Mouse (Mus musculus) hindbrain, embryonic 16.5 days (tissue): ENCODE measurements at regions not wholly inside any gene's neighbourhood (a gene's known extent, or its start where the extent isn't known, plus 50 kb on each side); places are given as distances from the start of the nearest gene placed in this dataset.

Experiments
- ATAC-seq: fragments of 200-750 bp; cut with Nextera tagmentation; 2 replicates; pipeline ENCODE4 v1.8.0; 2017; ENCODE audit warnings: moderate TSS enrichment, moderate library complexity
- H3K27ac ChIP-seq: fragments of 300-500 bp; sonication (generic); 2 replicates; pipeline ENCODE4 v1.5.1; 2014; ENCODE audit warnings: low read depth, mild to moderate bottlenecking, control low read depth, low read length, moderate library complexity
- H3K27me3 ChIP-seq: fragments of 300-500 bp; sonication (generic); replicated peaks from 2 replicates; pipeline ENCODE4 v1.6.1; 2014; ENCODE audit warnings: low read length; ENCODE audit not compliant: control insufficient read depth, insufficient read depth
- H3K36me3 ChIP-seq: fragments of 300-500 bp; sonication (generic); 2 replicates; pipeline ENCODE4 v1.6.1; 2014; ENCODE audit warnings: mild to moderate bottlenecking, low read length, moderate library complexity, mixed read lengths; ENCODE audit not compliant: control insufficient read depth, insufficient read depth
- H3K4me1 ChIP-seq: fragments of 300-500 bp; sonication (generic); 2 replicates; pipeline ENCODE4 v1.6.1; 2014; ENCODE audit warnings: low read depth, low read length; ENCODE audit not compliant: control insufficient read depth, insufficient read depth
- H3K4me2 ChIP-seq: fragments of 300-500 bp; sonication (generic); 2 replicates; pipeline ENCODE4 v1.6.1; 2014; ENCODE audit warnings: mild to moderate bottlenecking, low read length, control low read depth, moderate library complexity
- H3K4me3 ChIP-seq: fragments of 300-500 bp; sonication (generic); 2 replicates; pipeline ENCODE4 v1.5.1; 2014; ENCODE audit warnings: mild to moderate bottlenecking, low read length, control low read depth, moderate library complexity
- H3K9ac ChIP-seq: fragments of 300-500 bp; sonication (generic); 2 replicates; pipeline ENCODE4 v1.6.1; 2014; ENCODE audit warnings: low read depth, mild to moderate bottlenecking, control low read depth, low read length, moderate library complexity
- H3K9me3 ChIP-seq: fragments of 300-500 bp; sonication (generic); 2 replicates; pipeline ENCODE4 v1.6.1; 2014; ENCODE audit warnings: mild to moderate bottlenecking, low read length, moderate library complexity; ENCODE audit not compliant: control insufficient read depth
- WGBS: fragments of 180-500 bp; shearing (Covaris S2); extraction: QIAGEN DNeasy Blood & Tissue Kit; methylation state at CpG from one replicate; pipeline ENCODE4 v1.1.7; 2014; 5-methylcytosine and 5-hydroxymethylcytosine counted together

GRCm38 (mm10) chr6:140348578-140348977 is 75.3 kb upstream of the Plekha5 start:
- Histone ChIP-seq H3K4me3 (no peak overlapping the region), H3K27me3 (no peaks in the 10 kb centered on the region), H3K27ac (no peak overlapping the region), H3K36me3 (no peaks in the 10 kb centered on the region), H3K9me3 (no peaks in the 10 kb centered on the region), H3K4me2 (no peak overlapping the region), H3K9ac (no peak overlapping the region), H3K4me1 (no peaks in the 10 kb centered on the region; the same call in 1 of the 2 replicates)
- WGBS = 93% methylated on average over 16 of the region's 16 CpGs
- ATAC-seq = no peak

- Histone ChIP-seq H3K9ac (no peak overlapping the region), H3K9me3 (no peaks in the 10 kb centered on the region), H3K27me3 (no peaks in the 10 kb centered on the region), H3K4me1 (no peaks in the 10 kb centered on the region; the same call in 1 of the 2 replicates), H3K36me3 (no peaks in the 10 kb centered on the region), H3K27ac (no peak overlapping the region), H3K4me3 (no peak overlapping the region), H3K4me2 (no peak overlapping the region)
- no peak for ATAC-seq
- 84% methylated on average over 6 of the region's 6 CpGs for WGBS
Measured at GRCm38 (mm10) chr6:140346929-140347328, 76.9 kb upstream of the Plekha5 start.

GRCm38 (mm10) chr6:140343638-140344037 is 80.2 kb upstream of the Plekha5 start:
- ATAC-seq = 0 out of 2 replicates have a peak, but pooled peaks have one; percentile 14
- Histone ChIP-seq H3K9ac (no peak overlapping the region), H3K27me3 (no peaks in the 10 kb centered on the region), H3K4me2 (no peak overlapping the region), H3K4me3 (no peak overlapping the region), H3K27ac (no peak overlapping the region), H3K36me3 (no peaks in the 10 kb centered on the region), H3K9me3 (no peaks in the 10 kb centered on the region), H3K4me1 (no peaks in the 10 kb centered on the region; the same call in 1 of the 2 replicates)
- WGBS = 53% methylated on average over 11 of the region's 11 CpGs

DNA sequence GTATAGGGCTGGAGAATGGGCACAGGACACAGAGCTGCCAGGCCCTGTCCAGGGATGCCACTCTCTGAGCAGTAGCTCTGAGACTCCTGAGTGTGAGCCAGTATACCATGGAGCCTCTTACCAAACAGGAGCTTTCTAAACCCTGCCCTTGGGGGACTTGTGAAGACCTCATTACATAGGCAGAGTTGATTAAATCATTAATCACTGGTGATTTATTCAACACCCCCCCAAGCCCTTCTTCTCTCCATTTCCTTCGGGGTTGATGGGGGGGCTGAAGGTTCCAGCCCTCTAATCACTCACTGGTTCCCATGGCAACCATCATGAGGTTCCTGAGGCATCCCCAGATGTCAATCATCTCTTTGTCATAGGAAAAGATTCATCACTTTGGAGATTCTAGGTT is 81.0 kb upstream of the Plekha5 start:
- peaks cover 6% of the 10 kb centered on the region for H3K4me1 ChIP-seq
- H3K27me3 ChIP-seq = no peaks in the 10 kb centered on the region
- no peak overlapping the region for H3K4me2 ChIP-seq
- no peak overlapping the region for H3K4me3 ChIP-seq
- no peak overlapping the region for H3K27ac ChIP-seq
- H3K36me3 ChIP-seq = no peaks in the 10 kb centered on the region
- peak; percentile 57 for ATAC-seq
- no peak overlapping the region for H3K9ac ChIP-seq
- no peaks in the 10 kb centered on the region for H3K9me3 ChIP-seq
- WGBS = 13% methylated on average over 1 of the region's 1 CpGs

DNA sequence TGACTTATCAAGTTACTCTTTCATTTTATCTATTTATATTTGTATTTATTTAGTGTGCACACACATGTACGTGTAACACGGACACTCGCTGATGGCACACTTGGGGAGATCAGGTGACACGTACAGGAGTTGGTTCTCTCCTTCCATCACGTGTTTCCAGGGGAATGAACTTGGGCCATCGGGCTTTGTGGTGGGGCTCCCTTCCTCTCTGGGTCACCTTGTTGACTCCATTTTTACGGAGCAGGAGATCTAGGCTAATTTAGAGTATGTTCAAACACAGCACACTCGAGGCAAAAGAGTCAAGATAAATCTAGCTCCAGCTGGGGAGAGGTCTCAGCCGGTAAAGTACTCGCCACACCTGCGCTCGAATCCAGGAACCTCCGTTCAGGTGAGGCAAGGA is 84.1 kb upstream of the Plekha5 start:
- Histone ChIP-seq H3K4me3 (no peak overlapping the region), H3K9ac (no peak overlapping the region), H3K36me3 (no peaks in the 10 kb centered on the region), H3K27me3 (no peaks in the 10 kb centered on the region), H3K27ac (no peak overlapping the region), H3K4me2 (no peak overlapping the region), H3K4me1 (peaks cover 13% of the 10 kb centered on the region), H3K9me3 (no peaks in the 10 kb centered on the region)
- ATAC-seq = no peak
- WGBS = 85% methylated on average over 13 of the region's 13 CpGs

DNA sequence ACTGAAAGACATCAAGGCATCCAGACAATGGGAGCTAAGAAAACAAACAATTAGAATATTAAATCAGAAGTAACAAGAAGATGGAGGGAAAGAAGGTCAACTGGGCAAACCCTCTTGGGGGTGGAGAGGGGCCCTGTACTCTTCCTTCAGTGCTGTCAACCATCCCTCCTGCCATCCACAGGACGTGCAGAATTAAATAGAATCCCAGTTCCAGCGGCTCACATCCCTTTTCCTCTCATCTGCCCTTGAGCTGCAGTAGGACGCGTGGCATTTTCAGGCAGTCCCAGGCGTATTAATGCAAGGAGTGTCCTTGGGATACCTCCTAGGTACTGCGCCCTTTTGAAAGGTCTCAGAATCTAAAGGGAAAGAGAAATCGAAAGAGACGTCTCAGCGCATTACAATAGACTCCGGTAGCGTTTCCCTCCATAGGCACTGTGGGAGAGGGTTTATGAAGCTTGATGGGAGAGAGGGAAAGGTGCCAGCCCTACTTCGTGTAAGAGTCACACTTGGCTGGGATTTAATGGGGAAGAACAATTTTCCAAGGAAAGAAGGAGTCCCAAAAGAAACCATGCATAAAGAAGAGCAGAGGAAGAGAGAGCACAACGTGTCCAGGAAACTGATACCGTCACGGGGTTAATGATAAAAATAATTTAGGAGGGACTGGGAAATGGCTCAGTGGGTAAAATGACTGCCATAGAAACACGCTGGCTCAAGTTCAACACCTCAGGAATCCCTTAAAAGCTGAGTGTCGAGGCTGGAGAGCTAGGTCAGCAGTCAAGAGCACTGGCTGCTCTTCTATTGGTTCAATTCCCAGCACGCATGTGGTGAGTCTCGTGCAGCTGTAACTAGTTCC is 85.7 kb upstream of the Plekha5 start:
- no peaks in the 10 kb centered on the region for H3K27me3 ChIP-seq
- H3K4me3 ChIP-seq = peak overlapping the region; percentile 14
- H3K4me2 ChIP-seq = peak overlapping the region; percentile 55
- no peak overlapping the region; the same call in 1 of the 2 replicates for H3K27ac ChIP-seq
- no peaks in the 10 kb centered on the region for H3K9me3 ChIP-seq
- H3K36me3 ChIP-seq = no peaks in the 10 kb centered on the region
- ATAC-seq = peak; percentile 70
- WGBS = 11% methylated on average over 19 of the region's 19 CpGs
- peaks cover 13% of the 10 kb centered on the region for H3K4me1 ChIP-seq
- H3K9ac ChIP-seq = 0 out of 2 replicates have a peak overlapping the region, but pooled peaks have one; percentile 33

DNA sequence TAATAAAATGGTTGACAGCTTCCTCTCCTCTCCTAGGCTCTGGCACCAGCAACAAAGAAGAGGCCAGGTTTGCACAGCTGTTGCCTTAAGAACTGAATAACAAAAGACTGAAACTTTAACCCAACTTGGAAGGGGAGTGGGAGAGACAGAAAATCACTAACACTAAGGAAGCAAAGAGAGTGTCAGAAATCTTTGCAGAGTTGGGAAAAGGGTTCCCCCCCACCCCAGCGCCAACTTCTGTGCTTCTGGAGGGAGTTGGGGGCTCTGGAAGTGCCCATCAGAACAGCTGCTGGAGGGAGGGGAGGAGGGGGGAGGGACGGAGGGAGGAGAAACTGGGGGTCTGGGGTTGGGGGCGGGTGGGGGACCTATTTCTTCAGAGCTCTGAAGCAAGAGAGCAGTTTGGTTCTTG is 86.8 kb upstream of the Plekha5 start:
- ATAC-seq = no peak
- H3K4me1 ChIP-seq = peaks cover 13% of the 10 kb centered on the region
- no peaks in the 10 kb centered on the region for H3K36me3 ChIP-seq
- WGBS = 5% methylated on average over 3 of the region's 3 CpGs
- no peak overlapping the region for H3K4me3 ChIP-seq
- no peak overlapping the region for H3K27ac ChIP-seq
- no peaks in the 10 kb centered on the region for H3K9me3 ChIP-seq
- no peaks in the 10 kb centered on the region for H3K27me3 ChIP-seq
- no peak overlapping the region for H3K9ac ChIP-seq
- no peak overlapping the region; the same call in 1 of the 2 replicates for H3K4me2 ChIP-seq

GRCm38 (mm10) chr6:140336414-140336941 is 87.4 kb upstream of the Plekha5 start:
- Histone ChIP-seq H3K4me1 (peaks cover 13% of the 10 kb centered on the region), H3K4me2 (peak overlapping the region; percentile 18; the same call in 1 of the 2 replicates), H3K9me3 (no peaks in the 10 kb centered on the region), H3K36me3 (no peaks in the 10 kb centered on the region), H3K27ac (no peak overlapping the region), H3K4me3 (no peak overlapping the region), H3K9ac (no peak overlapping the region), H3K27me3 (no peaks in the 10 kb centered on the region)
- ATAC-seq = peak; percentile 31; the same call in 1 of the 2 replicates
- WGBS = 6% methylated on average over 13 of the region's 13 CpGs

GRCm38 (mm10) chr6:140333397-140333796 is 90.5 kb upstream of the Plekha5 start:
- WGBS = 59% methylated on average over 3 of the region's 3 CpGs
- ATAC-seq = no peak; the same call in 1 of the 2 replicates
- Histone ChIP-seq H3K9ac (no peak overlapping the region), H3K9me3 (no peaks in the 10 kb centered on the region), H3K27me3 (no peaks in the 10 kb centered on the region), H3K4me2 (no peak overlapping the region), H3K4me3 (no peak overlapping the region), H3K27ac (no peak overlapping the region), H3K4me1 (peaks cover 12% of the 10 kb centered on the region), H3K36me3 (no peaks in the 10 kb centered on the region)
